Mouse (Mus musculus): ENCODE results near the gene Polr2l. TPM values are rescaled to one million over a fixed set of nuclear protein-coding genes. Genes with fewer than 3 reads are reported as not detected.

Polr2l gene
- polyA plus RNA-seq, 1 experiment from 2014 or later, result 36.4 TPM

DNA sequence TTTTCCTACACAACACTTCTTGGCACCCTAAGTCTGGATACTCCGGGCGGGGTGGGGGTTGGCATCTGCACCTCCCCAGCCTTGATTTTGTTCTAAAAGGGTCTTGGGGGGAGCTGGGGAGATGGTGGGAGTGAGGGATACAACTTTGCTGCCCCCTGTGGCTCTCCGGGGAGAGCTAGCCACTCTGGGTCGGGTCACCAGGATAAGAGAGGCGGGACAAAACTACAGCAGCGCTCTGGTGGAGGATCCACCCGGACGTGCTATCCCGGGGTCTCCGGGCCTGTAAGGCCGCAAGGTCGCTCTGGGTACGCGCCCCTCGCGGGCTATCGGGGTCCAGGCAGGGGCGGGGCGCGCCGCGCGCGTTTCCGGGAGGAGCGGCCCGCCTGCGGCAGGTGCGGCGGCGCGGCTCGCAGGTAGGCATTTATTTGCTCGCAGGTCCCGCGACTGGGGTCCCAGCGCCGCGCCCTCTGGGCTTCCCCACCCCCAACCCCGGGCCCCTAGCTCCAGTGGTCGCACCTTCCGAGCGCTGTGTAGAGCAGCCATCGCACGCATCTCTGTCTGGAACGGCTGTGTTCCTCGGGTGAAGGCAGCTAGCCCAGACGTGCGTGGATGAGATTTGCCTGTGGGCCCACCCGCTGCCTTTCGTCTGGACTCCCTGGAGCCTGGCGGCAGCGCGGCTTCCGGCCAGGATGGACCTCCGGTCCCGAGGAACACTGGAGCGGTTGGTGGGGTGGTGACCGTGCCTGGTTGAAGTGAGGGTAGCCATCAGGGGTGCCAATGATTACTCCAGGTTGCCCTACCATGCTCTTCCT is 13.2 kb downstream of the Polr2l start:
- Histone ChIP-seq H3K4me3 (ENCODE audit: low read depth, low read length) (peak overlapping the region; percentile 57), H3K4me1 (ENCODE audit: control insufficient read depth, low read depth, low read length) (peaks cover 20% of the 10 kb centered on the region), H3K9ac (ENCODE audit: low read depth, low read length) (peak overlapping the region; percentile 28; the same call in 1 of the 2 replicates), H3K27me3 (ENCODE audit: control insufficient read depth, insufficient read depth, low read depth, low read length) (peaks cover 71% of the 10 kb centered on the region), H3K27ac (ENCODE audit: low read length) (no peak overlapping the region), H3K36me3 (ENCODE audit: control insufficient read depth, insufficient read depth) (no peaks in the 10 kb centered on the region), H3K4me2 (ENCODE audit: low read depth, low read length) (peak overlapping the region; percentile 68), H3K9me3 (replicated peaks; ENCODE audit: control insufficient read depth, low read length) (no peaks in the 10 kb centered on the region)
- 3% methylated on average over 55 of the region's 59 CpGs for WGBS (ENCODE audit: insufficient replicate concordance)
- ATAC-seq (ENCODE audit: low read depth), result no peak

DNA sequence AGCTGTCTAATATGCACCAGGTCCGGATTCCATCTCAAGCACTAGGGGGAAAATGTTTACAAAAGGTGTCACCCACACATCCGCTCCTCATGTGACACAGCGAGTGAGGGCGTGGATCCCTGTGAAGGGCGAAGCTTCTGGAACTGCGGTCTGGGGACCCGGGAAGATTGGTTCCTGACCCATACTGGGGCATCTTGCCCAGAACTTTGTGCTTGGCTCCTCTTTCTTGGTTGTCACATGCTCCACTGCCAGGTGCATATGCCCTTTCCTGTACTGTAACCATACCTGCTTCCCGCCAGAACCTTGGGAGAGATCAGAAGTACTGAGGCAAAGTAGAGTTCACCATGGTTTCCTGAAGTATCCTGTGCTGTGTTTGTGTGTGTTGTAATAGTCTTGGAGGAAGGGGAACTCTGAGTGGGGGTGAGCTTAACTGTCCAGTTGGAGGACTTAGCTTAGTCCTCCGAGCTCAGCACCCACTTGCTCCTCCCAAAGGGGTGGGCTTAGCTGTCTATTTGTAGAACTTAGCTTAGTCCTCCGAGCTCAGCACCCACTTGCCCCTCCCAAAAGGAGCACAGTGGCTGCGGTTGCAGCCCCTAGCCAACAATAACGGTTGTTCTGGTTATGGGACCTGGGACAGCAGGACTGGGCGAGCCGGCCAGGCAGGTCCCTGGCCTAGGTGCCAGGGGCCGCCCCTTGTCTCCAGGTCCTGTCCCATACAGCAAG is 14.4 kb downstream of the Polr2l start, which contains the start of gene Cracr2b:
Cracr2b (plus strand) TSS at position 704 of the 723 bp plus-strand sequence.
- H3K4me1 ChIP-seq (ENCODE audit: control insufficient read depth, low read depth, low read length), result peaks cover 28% of the 10 kb centered on the region

DNA sequence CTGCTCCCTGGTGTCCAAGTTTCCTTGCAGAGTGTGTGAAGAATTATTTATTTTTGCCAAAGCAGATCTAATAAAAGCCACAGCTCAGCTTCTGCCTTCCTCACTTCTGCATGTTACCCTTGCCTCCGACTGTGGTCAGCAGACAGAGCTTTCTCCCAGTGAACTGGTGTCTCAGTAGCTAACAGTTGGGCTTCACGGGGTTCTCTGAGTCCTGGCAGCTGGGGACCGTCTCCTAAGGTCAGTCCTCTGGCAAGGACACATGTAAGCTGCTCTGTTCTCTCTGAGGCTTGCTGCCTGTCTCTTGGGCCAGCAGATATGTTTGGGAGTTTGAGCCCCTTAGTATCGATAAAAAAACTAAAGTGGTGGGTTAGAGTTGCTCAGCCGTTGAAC is 14.9 kb downstream of the Polr2l start:
- Histone ChIP-seq H3K36me3 (ENCODE audit: control insufficient read depth, insufficient read depth) (no peaks in the 10 kb centered on the region), H3K27ac (ENCODE audit: low read length) (no peak overlapping the region), H3K27me3 (ENCODE audit: control insufficient read depth, insufficient read depth, low read depth, low read length) (peaks cover 54% of the 10 kb centered on the region), H3K4me2 (ENCODE audit: low read depth, low read length) (no peak overlapping the region), H3K9me3 (replicated peaks; ENCODE audit: control insufficient read depth, low read length) (no peaks in the 10 kb centered on the region), H3K4me3 (ENCODE audit: low read depth, low read length) (no peak overlapping the region), H3K9ac (ENCODE audit: low read depth, low read length) (no peak overlapping the region), H3K4me1 (ENCODE audit: control insufficient read depth, low read depth, low read length) (peaks cover 26% of the 10 kb centered on the region)
- no peak for ATAC-seq (ENCODE audit: low read depth)
- WGBS (ENCODE audit: insufficient replicate concordance), result 71% methylated on average over 5 of the region's 5 CpGs

More for the DNA sequence above, 14.4 kb downstream of the Polr2l start, which contains the start of gene Cracr2b:
- no peak for ATAC-seq (ENCODE audit: low read depth)
- Histone ChIP-seq H3K36me3 (ENCODE audit: control insufficient read depth, insufficient read depth) (no peaks in the 10 kb centered on the region), H3K4me2 (ENCODE audit: low read depth, low read length) (peak within 1 kb of the TSS; percentile 68), H3K9ac (ENCODE audit: low read depth, low read length) (peak within 1 kb of the TSS; percentile 28; the same call in 1 of the 2 replicates), H3K9me3 (replicated peaks; ENCODE audit: control insufficient read depth, low read length) (no peaks in the 10 kb centered on the region), H3K4me3 (ENCODE audit: low read depth, low read length) (peak within 1 kb of the TSS; percentile 57), H3K27me3 (ENCODE audit: control insufficient read depth, insufficient read depth, low read depth, low read length) (peaks cover 59% of the 10 kb centered on the region), H3K27ac (ENCODE audit: low read length) (no peak within 1 kb of the TSS)
- WGBS (ENCODE audit: insufficient replicate concordance), result 59% methylated on average over 15 of the region's 15 CpGs

DNA sequence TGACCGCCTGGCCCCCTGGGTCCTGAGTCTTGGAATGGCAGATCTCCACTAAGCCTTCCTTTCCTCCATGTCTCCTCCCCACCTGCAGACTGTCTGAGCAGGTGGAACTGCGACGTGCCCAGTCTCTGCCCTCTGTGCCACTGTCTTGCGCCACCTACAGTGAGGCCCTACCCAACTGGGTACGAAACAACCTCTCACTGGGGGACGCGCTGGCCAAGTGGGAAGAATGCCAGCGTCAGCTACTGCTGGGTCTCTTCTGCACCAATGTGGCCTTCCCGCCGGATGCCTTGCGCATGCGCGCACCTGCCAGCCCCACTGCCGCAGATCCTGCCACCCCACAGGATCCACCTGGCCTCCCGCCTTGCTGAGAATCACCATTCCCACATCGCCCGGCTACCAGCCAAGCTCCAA is 15.6 kb downstream of the Polr2l start:
- Histone ChIP-seq H3K4me1 (ENCODE audit: control insufficient read depth, low read depth, low read length) (peaks cover 25% of the 10 kb centered on the region), H3K9ac (ENCODE audit: low read depth, low read length) (no peak overlapping the region), H3K4me3 (ENCODE audit: low read depth, low read length) (no peak overlapping the region), H3K9me3 (replicated peaks; ENCODE audit: control insufficient read depth, low read length) (no peaks in the 10 kb centered on the region), H3K27me3 (ENCODE audit: control insufficient read depth, insufficient read depth, low read depth, low read length) (peaks cover 47% of the 10 kb centered on the region), H3K27ac (ENCODE audit: low read length) (no peak overlapping the region), H3K4me2 (ENCODE audit: low read depth, low read length) (no peak overlapping the region), H3K36me3 (ENCODE audit: control insufficient read depth, insufficient read depth) (no peaks in the 10 kb centered on the region)
- 83% methylated on average over 17 of the region's 17 CpGs for WGBS (ENCODE audit: insufficient replicate concordance)
- no peak for ATAC-seq (ENCODE audit: low read depth)

DNA sequence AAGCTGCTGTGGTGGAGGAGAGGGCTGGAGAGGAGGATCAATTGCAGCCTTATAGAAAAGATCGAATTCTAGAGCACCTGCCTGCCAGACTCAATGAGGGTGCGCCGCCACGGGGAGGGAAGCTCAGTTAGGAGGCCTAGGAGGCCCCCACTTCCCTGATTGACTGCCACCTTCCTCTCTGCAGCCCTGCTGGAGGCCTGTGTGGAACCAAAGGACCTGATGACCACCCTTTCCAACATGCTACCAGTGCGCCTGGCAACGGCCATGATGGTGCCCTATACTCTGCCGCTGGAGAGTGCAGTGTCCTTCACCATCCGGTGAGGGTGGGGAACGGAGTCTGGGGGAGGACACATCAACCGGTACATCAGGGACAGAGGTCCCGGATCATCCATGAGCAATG is 16.3 kb downstream of the Polr2l start:
- no peak overlapping the region for H3K4me3 ChIP-seq (ENCODE audit: low read depth, low read length)
- H3K27ac ChIP-seq (ENCODE audit: low read length), result no peak overlapping the region
- 78% methylated on average over 11 of the region's 11 CpGs for WGBS (ENCODE audit: insufficient replicate concordance)
- peaks cover 40% of the 10 kb centered on the region for H3K27me3 ChIP-seq (ENCODE audit: control insufficient read depth, insufficient read depth, low read depth, low read length)
- H3K4me2 ChIP-seq (ENCODE audit: low read depth, low read length), result no peak overlapping the region
- no peak for ATAC-seq (ENCODE audit: low read depth)
- no peaks in the 10 kb centered on the region for H3K36me3 ChIP-seq (ENCODE audit: control insufficient read depth, insufficient read depth)
- H3K4me1 ChIP-seq (ENCODE audit: control insufficient read depth, low read depth, low read length), result peaks cover 24% of the 10 kb centered on the region
- H3K9ac ChIP-seq (ENCODE audit: low read depth, low read length), result no peak overlapping the region
- no peaks in the 10 kb centered on the region for H3K9me3 ChIP-seq (replicated peaks; ENCODE audit: control insufficient read depth, low read length)

DNA sequence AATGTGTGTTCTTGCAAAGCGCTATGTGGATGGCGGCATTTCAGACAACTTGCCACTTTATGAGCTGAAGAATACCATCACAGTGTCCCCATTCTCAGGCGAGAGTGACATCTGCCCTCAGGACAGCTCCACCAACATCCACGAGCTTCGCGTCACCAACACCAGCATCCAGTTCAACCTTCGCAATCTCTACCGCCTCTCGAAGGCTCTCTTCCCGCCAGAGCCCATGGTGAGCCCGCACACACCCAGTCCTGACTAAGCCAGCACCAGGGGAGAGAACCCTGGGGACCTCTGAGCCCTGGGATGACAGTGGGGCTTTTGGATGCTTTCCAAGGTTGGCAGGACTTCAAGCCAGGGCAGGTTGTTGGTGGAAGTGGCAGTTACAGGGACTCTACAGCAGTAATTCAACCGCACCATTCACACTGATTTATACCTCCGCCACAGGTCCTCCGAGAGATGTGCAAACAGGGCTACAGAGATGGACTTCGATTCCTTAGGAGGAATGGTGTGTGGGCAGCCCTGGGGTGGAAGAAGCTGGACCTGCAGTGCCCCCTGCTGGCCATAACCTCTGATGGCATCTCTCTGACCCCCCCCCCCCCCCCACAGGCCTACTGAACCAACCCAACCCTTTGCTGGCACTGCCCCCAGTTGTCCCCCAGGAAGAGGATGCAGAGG is 16.8 kb downstream of the Polr2l start:
- Histone ChIP-seq H3K4me2 (ENCODE audit: low read depth, low read length) (no peak overlapping the region), H3K27ac (ENCODE audit: low read length) (no peak overlapping the region), H3K4me1 (ENCODE audit: control insufficient read depth, low read depth, low read length) (peaks cover 24% of the 10 kb centered on the region), H3K4me3 (ENCODE audit: low read depth, low read length) (no peak overlapping the region), H3K27me3 (ENCODE audit: control insufficient read depth, insufficient read depth, low read depth, low read length) (peaks cover 35% of the 10 kb centered on the region), H3K9ac (ENCODE audit: low read depth, low read length) (no peak overlapping the region), H3K9me3 (replicated peaks; ENCODE audit: control insufficient read depth, low read length) (no peaks in the 10 kb centered on the region), H3K36me3 (ENCODE audit: control insufficient read depth, insufficient read depth) (no peaks in the 10 kb centered on the region)
- no peak for ATAC-seq (ENCODE audit: low read depth)
- 71% methylated on average over 15 of the region's 15 CpGs for WGBS (ENCODE audit: insufficient replicate concordance)

DNA sequence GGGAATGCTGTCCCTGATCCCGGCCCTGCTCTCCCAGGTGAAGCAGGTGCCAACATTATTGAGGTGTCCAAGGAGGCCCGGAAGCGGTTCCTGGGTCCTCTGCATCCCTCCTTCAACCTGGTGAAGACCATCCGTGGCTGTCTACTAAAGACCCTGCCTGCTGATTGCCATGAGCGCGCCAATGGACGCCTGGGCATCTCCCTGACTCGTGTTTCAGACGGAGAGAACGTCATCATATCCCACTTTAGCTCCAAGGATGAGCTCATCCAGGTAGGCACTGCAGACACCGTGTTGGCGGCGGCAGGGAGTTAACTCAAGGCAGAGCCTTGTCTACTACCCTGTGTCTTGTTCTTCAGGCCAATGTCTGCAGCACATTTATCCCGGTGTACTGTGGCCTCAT is 17.7 kb downstream of the Polr2l start:
- H3K4me2 ChIP-seq (ENCODE audit: low read depth, low read length), result no peak overlapping the region
- H3K36me3 ChIP-seq (ENCODE audit: control insufficient read depth, insufficient read depth), result no peaks in the 10 kb centered on the region
- no peak for ATAC-seq (ENCODE audit: low read depth)
- H3K4me1 ChIP-seq (ENCODE audit: control insufficient read depth, low read depth, low read length), result peaks cover 24% of the 10 kb centered on the region
- WGBS (ENCODE audit: insufficient replicate concordance), result 83% methylated on average over 14 of the region's 14 CpGs
- H3K27ac ChIP-seq (ENCODE audit: low read length), result no peak overlapping the region
- H3K27me3 ChIP-seq (ENCODE audit: control insufficient read depth, insufficient read depth, low read depth, low read length), result peaks cover 26% of the 10 kb centered on the region
- H3K9ac ChIP-seq (ENCODE audit: low read depth, low read length), result no peak overlapping the region
- H3K4me3 ChIP-seq (ENCODE audit: low read depth, low read length), result no peak overlapping the region
- H3K9me3 ChIP-seq (replicated peaks; ENCODE audit: control insufficient read depth, low read length), result no peaks in the 10 kb centered on the region

DNA sequence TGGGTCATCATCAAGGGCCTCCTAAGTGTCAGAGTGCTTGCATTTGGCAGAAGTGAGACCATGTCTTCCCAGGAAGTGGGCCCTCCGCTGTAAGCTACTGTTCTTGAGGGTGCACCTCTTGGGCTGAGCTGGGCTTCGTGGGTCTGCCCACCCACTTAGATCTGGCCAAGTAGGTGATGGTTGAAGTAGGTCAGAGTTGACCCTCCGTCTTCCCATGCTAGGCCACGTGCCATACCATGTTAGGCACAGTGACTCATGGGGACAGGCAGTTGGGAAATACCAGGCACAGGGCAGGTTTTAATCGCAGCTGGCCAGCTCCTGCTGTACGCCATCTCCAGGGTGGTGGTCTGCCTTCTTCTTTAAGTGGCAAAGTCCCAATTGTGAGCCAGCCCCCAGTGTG is 18.2 kb downstream of the Polr2l start:
- Histone ChIP-seq H3K9ac (ENCODE audit: low read depth, low read length) (no peak overlapping the region), H3K4me2 (ENCODE audit: low read depth, low read length) (no peak overlapping the region), H3K27me3 (ENCODE audit: control insufficient read depth, insufficient read depth, low read depth, low read length) (peaks cover 21% of the 10 kb centered on the region), H3K4me1 (ENCODE audit: control insufficient read depth, low read depth, low read length) (peaks cover 27% of the 10 kb centered on the region), H3K4me3 (ENCODE audit: low read depth, low read length) (no peak overlapping the region), H3K9me3 (replicated peaks; ENCODE audit: control insufficient read depth, low read length) (no peaks in the 10 kb centered on the region), H3K27ac (ENCODE audit: low read length) (peak overlapping the region; percentile 12; the same call in 1 of the 2 replicates), H3K36me3 (ENCODE audit: control insufficient read depth, insufficient read depth) (peaks cover 3% of the 10 kb centered on the region)
- no peak for ATAC-seq (ENCODE audit: low read depth)
- WGBS (ENCODE audit: insufficient replicate concordance), result 74% methylated on average over 6 of the region's 6 CpGs

All from liver, embryonic 16.5 days (tissue).